Mouse (Mus musculus) lung, postnatal 0 days (tissue): ENCODE measurements around the gene Tnni2. TPM values are rescaled to one million over a fixed set of nuclear protein-coding genes. Genes with fewer than 3 reads are reported as not detected.

Source experiments
- ATAC-seq: fragments of 200-750 bp; cut with Nextera tagmentation; 2 replicates; pipeline ENCODE4 v1.8.0; 2017; ENCODE audit warnings: moderate library complexity
- DNase-seq: peaks from one replicate; pipeline ENCODE4 v3.0.0-alpha.2; 2016; ENCODE audit warnings: low spot score
- H3K27ac ChIP-seq: fragments of 300-500 bp; sonication (generic); 2 replicates; pipeline ENCODE4 v1.5.1; 2014; ENCODE audit warnings: antibody characterized with exemption, mild to moderate bottlenecking, low read length, mixed read lengths
- H3K27me3 ChIP-seq: fragments of 300-500 bp; sonication (generic); replicated peaks from 2 replicates; pipeline ENCODE4 v1.6.1; 2014; ENCODE audit warnings: low read length, mixed read lengths; ENCODE audit not compliant: insufficient read depth
- H3K36me3 ChIP-seq: fragments of 300-500 bp; sonication (generic); 2 replicates; pipeline ENCODE4 v1.6.1; 2014; ENCODE audit warnings: low read length, mixed read lengths; ENCODE audit not compliant: insufficient read depth
- H3K4me1 ChIP-seq: fragments of 300-500 bp; sonication (generic); 2 replicates; pipeline ENCODE4 v1.6.1; 2014; ENCODE audit warnings: antibody characterized with exemption, low read depth, low read length, mixed read lengths; ENCODE audit not compliant: insufficient read depth
- H3K4me2 ChIP-seq: fragments of 300-500 bp; sonication (generic); replicated peaks from 2 replicates; pipeline ENCODE4 v1.6.1; 2014; ENCODE audit warnings: low read depth, mild to moderate bottlenecking, low read length, moderate library complexity, mixed read lengths
- H3K4me3 ChIP-seq: fragments of 300-500 bp; sonication (generic); 2 replicates; pipeline ENCODE4 v1.5.1; 2014; ENCODE audit warnings: low read depth, low read length
- H3K9ac ChIP-seq: fragments of 300-500 bp; sonication (generic); replicated peaks from 2 replicates; pipeline ENCODE4 v1.6.1; 2014; ENCODE audit warnings: low read depth, mild to moderate bottlenecking
- H3K9me3 ChIP-seq: fragments of 300-500 bp; sonication (generic); 2 replicates; pipeline ENCODE4 v1.6.1; 2016; ENCODE audit warnings: low read length, mixed read lengths
- CTCF ChIP-seq: IDR thresholded peaks from 2 replicates; pipeline ENCODE4 v1.5.1; 2016; ENCODE audit warnings: antibody characterized with exemption, mild to moderate bottlenecking
- EP300 ChIP-seq: IDR thresholded peaks from 2 replicates; pipeline ENCODE4 v1.6.1; 2016; ENCODE audit warnings: antibody characterized with exemption, mild to moderate bottlenecking, control low read depth
- WGBS: fragments of 180-500 bp; shearing (Covaris S2); extraction: QIAGEN DNeasy Blood & Tissue Kit; methylation state at CpG from one replicate; pipeline ENCODE4 v1.1.7; 2014; 5-methylcytosine and 5-hydroxymethylcytosine counted together
- polyA plus RNA-seq: library from polyadenylated mRNA; unstranded; fragments of >200 nt; fragmentation: Nextera tagmentation; extraction: Ambion mirVana; gene quantifications from 2 replicates; pipeline ENCODE4 v1.2.1, GENCODE M21; 2015

Tnni2 gene
- polyA plus RNA-seq, 1 experiment from 2014 or later = 1.9 TPM

GRCm38 (mm10) chr7:142434137-142434865 is 7.3 kb upstream of the Tnni2 start, which contains the start of gene Syt8:
Gene Syt8 (plus strand): TSS chr7:142434850.
- H3K27ac ChIP-seq = no peak within 1 kb of the TSS
- H3K36me3 ChIP-seq = no peaks in the 10 kb centered on the region
- ATAC-seq (no peak), DNase-seq (peak; percentile 53)
- H3K27me3 ChIP-seq = no peaks in the 10 kb centered on the region
- no peak within 1 kb of the TSS for H3K9ac ChIP-seq
- WGBS = 69% methylated on average over 10 of the region's 10 CpGs
- H3K4me2 ChIP-seq = no peak within 1 kb of the TSS; the same call in 1 of the 2 replicates
- H3K4me1 ChIP-seq = peaks cover 20% of the 10 kb centered on the region
- TF ChIP-seq CTCF (no peak), EP300 (peak; percentile 84)
- H3K4me3 ChIP-seq = no peak within 1 kb of the TSS
- no peaks in the 10 kb centered on the region for H3K9me3 ChIP-seq

- Histone ChIP-seq H3K9ac (no peak overlapping the region), H3K9me3 (no peaks in the 10 kb centered on the region), H3K27ac (no peak overlapping the region), H3K27me3 (no peaks in the 10 kb centered on the region), H3K36me3 (no peaks in the 10 kb centered on the region), H3K4me3 (no peak overlapping the region), H3K4me2 (no peak overlapping the region), H3K4me1 (peaks cover 14% of the 10 kb centered on the region)
- 14% methylated on average over 4 of the region's 4 CpGs for WGBS
- TF ChIP-seq EP300 (no peak), CTCF (peak; percentile 88)
- ATAC-seq (no peak), DNase-seq (peak; percentile 82)
Measured at GRCm38 (mm10) chr7:142435524-142435923, 6.1 kb upstream of the Tnni2 start.

DNA sequence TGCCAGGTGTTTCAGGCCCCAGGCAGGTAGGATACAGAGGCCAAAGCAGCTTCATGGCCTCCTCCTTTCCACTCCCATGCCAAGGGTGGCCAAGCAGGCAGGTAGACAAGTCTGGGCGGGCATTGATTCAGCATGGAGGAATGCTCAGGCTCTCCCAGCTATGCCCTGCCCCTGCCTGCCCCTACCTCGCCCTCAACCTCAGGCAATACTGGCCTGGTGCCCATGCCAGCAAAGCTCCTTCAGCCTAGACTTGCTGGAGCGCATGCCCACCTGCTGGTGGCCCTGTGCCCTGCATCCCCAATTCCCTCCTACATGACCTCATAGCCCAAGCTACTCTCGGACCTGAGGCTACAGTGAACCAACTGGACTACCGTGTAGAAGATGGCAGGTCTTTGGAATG is 4.3 kb upstream of the Tnni2 start:
- 0 out of 2 replicates have a peak overlapping the region, but pooled peaks have one; percentile 5 for H3K27ac ChIP-seq
- H3K27me3 ChIP-seq = no peaks in the 10 kb centered on the region
- peaks cover 6% of the 10 kb centered on the region for H3K4me1 ChIP-seq
- no peaks in the 10 kb centered on the region for H3K9me3 ChIP-seq
- no peaks in the 10 kb centered on the region for H3K36me3 ChIP-seq
- 60% methylated on average over 5 of the region's 5 CpGs for WGBS
- H3K4me2 ChIP-seq = no peak overlapping the region
- ATAC-seq (peak; percentile 80), DNase-seq (peak; percentile 83)
- TF ChIP-seq EP300 = no peak
- peak; percentile 74 for TF ChIP-seq CTCF
- no peak overlapping the region for H3K9ac ChIP-seq
- no peak overlapping the region for H3K4me3 ChIP-seq

DNA sequence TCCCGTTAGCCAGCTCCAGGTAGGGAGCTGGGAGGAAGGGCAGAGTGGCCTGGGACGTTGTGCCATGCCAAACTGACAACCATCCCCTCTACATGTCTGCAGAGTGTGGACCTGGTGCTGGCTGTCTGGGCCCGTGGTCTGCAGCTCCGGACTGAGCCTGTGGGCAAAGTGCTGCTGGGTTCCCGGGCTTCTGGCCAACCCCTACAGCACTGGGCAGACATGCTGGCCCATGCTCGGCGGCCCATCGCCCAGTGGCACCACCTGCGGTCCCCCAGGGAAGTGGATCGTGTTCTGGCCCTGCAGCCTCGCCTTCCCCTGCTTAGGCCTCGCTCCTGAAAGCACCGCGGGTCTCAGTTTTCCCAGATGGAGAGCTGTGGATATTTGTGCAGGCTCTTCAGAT is 1.6 kb upstream of the Tnni2 start:
- no peaks in the 10 kb centered on the region; the same call in 1 of the 2 replicates for H3K4me1 ChIP-seq
- H3K27me3 ChIP-seq = no peaks in the 10 kb centered on the region
- no peaks in the 10 kb centered on the region for H3K36me3 ChIP-seq
- H3K4me2 ChIP-seq = no peak overlapping the region
- DNase-seq = no peak
- 80% methylated on average over 14 of the region's 14 CpGs for WGBS
- H3K9ac ChIP-seq = no peak overlapping the region
- H3K4me3 ChIP-seq = no peak overlapping the region
- no peak overlapping the region for H3K27ac ChIP-seq
- H3K9me3 ChIP-seq = no peaks in the 10 kb centered on the region
- TF ChIP-seq EP300 = no peak
- no peak for TF ChIP-seq CTCF
- no peak for ATAC-seq

GRCm38 (mm10) chr7:142440657-142441114 is 922 bp upstream of the Tnni2 start:
- DNase-seq = peak; percentile 77
- H3K9ac ChIP-seq = no peak overlapping the region
- no peak overlapping the region for H3K27ac ChIP-seq
- WGBS = 52% methylated on average over 5 of the region's 5 CpGs
- no peaks in the 10 kb centered on the region; the same call in 1 of the 2 replicates for H3K4me1 ChIP-seq
- no peak overlapping the region for H3K4me2 ChIP-seq
- no peak overlapping the region for H3K4me3 ChIP-seq
- TF ChIP-seq CTCF = peak; percentile 80
- TF ChIP-seq EP300 = no peak
- H3K36me3 ChIP-seq = no peaks in the 10 kb centered on the region
- no peaks in the 10 kb centered on the region for H3K27me3 ChIP-seq
- peak; percentile 59; the same call in 1 of the 2 replicates for ATAC-seq
- H3K9me3 ChIP-seq = no peaks in the 10 kb centered on the region

DNA sequence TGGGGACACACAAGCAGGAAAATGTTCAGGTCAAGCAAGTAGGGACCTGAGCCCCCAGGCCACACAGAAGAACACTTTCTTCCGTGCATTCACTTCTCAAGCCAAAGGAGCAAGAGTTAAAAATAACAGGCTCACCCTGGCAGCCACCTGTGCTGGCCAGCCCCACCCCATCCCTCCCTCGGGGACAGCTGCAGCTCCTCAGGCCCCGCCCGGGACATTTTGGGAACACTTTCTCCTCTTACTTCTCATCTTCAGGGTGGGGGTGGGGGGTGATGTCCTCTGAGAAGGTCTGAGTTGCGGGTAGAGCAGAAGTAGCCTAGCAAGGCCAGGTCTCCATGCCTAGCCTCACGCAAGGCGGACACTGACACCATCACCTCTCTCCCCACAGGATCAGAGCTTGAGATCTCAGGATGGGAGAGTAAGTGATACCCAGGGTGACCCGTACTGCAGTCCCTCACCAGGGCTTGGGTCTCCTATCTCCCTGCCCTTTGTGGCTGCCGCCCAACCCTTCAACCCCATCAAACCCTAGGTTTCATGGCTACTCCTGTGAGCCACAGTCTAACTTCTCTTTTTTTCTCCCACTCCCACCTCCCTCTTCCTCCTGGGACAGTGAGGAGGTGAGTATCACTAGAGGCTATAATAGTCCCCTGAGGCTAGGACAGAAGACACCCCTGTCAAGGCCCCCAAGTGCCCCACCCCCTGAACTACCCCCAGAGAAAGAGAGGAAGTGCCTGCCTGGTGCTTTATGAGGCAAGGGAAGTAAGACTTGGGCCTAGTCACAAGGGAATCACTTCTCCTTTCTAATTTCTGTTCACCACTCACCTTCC is 686 bp downstream of the Tnni2 start:
- Histone ChIP-seq H3K9me3 (no peaks in the 10 kb centered on the region), H3K4me2 (no peak overlapping the region), H3K9ac (no peak overlapping the region), H3K4me3 (no peak overlapping the region), H3K27me3 (no peaks in the 10 kb centered on the region), H3K4me1 (no peaks in the 10 kb centered on the region), H3K27ac (no peak overlapping the region), H3K36me3 (no peaks in the 10 kb centered on the region)
- 64% methylated on average over 9 of the region's 9 CpGs for WGBS
- no peak for TF ChIP-seq CTCF
- TF ChIP-seq EP300 = no peak
- ATAC-seq (no peak), DNase-seq (no peak)
